Mouse (Mus musculus) midbrain, embryonic 11.5 days (tissue): ENCODE results near the gene Dnttip1. TPM values are rescaled to one million over a fixed set of nuclear protein-coding genes. Genes with fewer than 3 reads are reported as not detected.

Experiments
- ATAC-seq: fragments of 200-750 bp; cut with Nextera tagmentation; 2 replicates; pipeline ENCODE4 v1.8.0; 2017; ENCODE audit warnings: moderate TSS enrichment, moderate library complexity; ENCODE audit not compliant: low FRiP score
- DNase-seq: peaks from one replicate; pipeline ENCODE4 v3.0.0; 2015; ENCODE audit warnings: low spot score; ENCODE audit errors: missing footprints
- H3K27ac ChIP-seq: fragments of 300-500 bp; sonication (generic); 2 replicates; pipeline ENCODE4 v1.5.1; 2014; ENCODE audit warnings: low read depth, low read length
- H3K27me3 ChIP-seq: fragments of 300-500 bp; sonication (generic); 2 replicates; pipeline ENCODE4 v1.6.1; 2014; ENCODE audit warnings: mild to moderate bottlenecking, low read length, moderate library complexity, mixed read lengths; ENCODE audit not compliant: control insufficient read depth, insufficient read depth
- H3K36me3 ChIP-seq: fragments of 300-500 bp; sonication (generic); 2 replicates; pipeline ENCODE4 v1.6.1; 2014; ENCODE audit warnings: mild to moderate bottlenecking, low read length, moderate library complexity, mixed read lengths; ENCODE audit not compliant: control insufficient read depth, insufficient read depth
- H3K4me1 ChIP-seq: fragments of 300-500 bp; sonication (generic); 2 replicates; pipeline ENCODE4 v1.6.1; 2014; ENCODE audit warnings: low read length; ENCODE audit not compliant: control insufficient read depth, insufficient read depth
- H3K4me2 ChIP-seq: fragments of 300-500 bp; sonication (generic); 2 replicates; pipeline ENCODE4 v1.6.1; 2014; ENCODE audit warnings: mild to moderate bottlenecking, moderate library complexity
- H3K4me3 ChIP-seq: fragments of 300-500 bp; sonication (generic); 2 replicates; pipeline ENCODE4 v1.5.1; 2014; ENCODE audit warnings: low read depth, low read length
- H3K9ac ChIP-seq: fragments of 300-500 bp; sonication (generic); 2 replicates; pipeline ENCODE4 v1.6.1; 2014; ENCODE audit warnings: low read length
- H3K9me3 ChIP-seq: fragments of 300-500 bp; sonication (generic); 2 replicates; pipeline ENCODE4 v1.6.1; 2016; ENCODE audit warnings: low read length; ENCODE audit not compliant: control insufficient read depth
- WGBS: fragments of 180-500 bp; shearing (Covaris S2); extraction: QIAGEN DNeasy Blood & Tissue Kit; methylation state at CpG from one replicate; pipeline ENCODE4 v1.1.7; 2014; 5-methylcytosine and 5-hydroxymethylcytosine counted together
- polyA plus RNA-seq: library from polyadenylated mRNA; unstranded; fragments of >200 nt; fragmentation: Nextera tagmentation; extraction: Ambion mirVana; gene quantifications from 2 replicates; pipeline ENCODE4 v1.2.1, GENCODE M21; 2014

Gene Dnttip1
- polyA plus RNA-seq, 1 experiment from 2014 or later: 75.9 TPM

DNA sequence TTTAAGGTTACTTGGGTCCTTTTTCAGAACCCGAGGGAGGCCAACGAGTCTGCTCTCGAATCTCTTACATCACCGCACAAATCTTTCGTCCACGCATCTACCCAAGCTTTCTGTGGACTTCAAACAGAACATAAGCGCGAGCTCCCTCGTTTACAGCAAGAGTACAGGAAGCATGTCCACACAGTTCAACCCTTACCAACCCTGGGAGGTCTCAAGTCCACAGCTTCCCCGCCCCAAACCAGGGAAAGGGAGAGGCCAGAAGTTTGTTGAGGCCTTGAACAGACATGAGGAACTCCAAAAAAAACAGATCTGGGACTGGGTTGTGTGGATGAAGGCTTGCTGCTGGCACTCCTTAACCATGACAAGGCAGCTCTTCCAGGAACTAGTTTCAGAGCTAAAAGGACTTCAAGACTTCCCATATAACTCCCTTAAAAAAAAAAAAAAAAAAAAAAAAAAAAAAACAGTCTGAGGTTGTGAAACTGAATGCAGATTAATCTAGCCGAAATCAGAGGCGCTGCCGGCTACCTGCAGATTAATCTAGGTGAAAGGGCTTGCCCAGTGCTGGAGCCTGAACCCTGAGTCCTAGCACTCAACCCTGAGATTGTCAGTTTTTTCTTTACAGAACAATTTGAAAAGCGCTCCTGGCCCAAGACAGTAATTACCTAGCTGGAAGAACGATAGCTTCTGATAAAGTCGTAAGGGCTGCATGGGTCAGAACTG, 57.6 kb downstream of the Dnttip1 start:
- H3K9me3 ChIP-seq: no peaks in the 10 kb centered on the region
- no peaks in the 10 kb centered on the region for H3K27me3 ChIP-seq
- H3K4me2 ChIP-seq: peak overlapping the region; percentile 67
- no peak overlapping the region for H3K27ac ChIP-seq
- DNase-seq: peak; percentile 35
- 94% methylated on average over 16 of the region's 16 CpGs for WGBS
- no peaks in the 10 kb centered on the region for H3K36me3 ChIP-seq
- H3K4me1 ChIP-seq: peaks cover 7% of the 10 kb centered on the region; the same call in 1 of the 2 replicates
- peak overlapping the region; percentile 80 for H3K9ac ChIP-seq
- ATAC-seq: no peak
- H3K4me3 ChIP-seq: peak overlapping the region; percentile 84; the same call in 1 of the 2 replicates

DNA sequence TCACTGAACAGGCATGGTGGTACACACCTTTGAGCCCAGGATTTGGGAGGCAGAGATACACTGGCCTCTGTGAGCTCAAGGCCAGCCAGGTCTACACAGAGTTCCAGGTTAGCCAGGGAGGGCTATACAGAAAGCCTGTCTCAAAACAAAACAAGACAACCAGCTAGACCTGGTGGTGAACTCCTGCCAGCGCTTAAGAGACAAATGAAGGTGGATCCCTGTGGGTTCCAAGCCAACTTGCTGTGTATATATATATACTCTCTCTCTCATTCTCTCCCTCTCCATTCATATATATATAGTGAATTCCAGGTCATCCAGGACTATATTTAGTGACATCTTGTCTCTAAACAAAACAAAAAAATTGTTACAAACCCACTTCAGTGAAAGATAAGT, 58.1 kb downstream of the Dnttip1 start:
- no peaks in the 10 kb centered on the region for H3K27me3 ChIP-seq
- H3K36me3 ChIP-seq: no peaks in the 10 kb centered on the region
- no peaks in the 10 kb centered on the region for H3K9me3 ChIP-seq
- ATAC-seq: no peak
- WGBS: 58% methylated on average over 1 of the region's 1 CpGs
- peak; percentile 81 for DNase-seq
- peak overlapping the region; percentile 80 for H3K9ac ChIP-seq
- H3K4me1 ChIP-seq: peaks cover 7% of the 10 kb centered on the region; the same call in 1 of the 2 replicates
- no peak overlapping the region for H3K27ac ChIP-seq
- peak overlapping the region; percentile 67 for H3K4me2 ChIP-seq
- peak overlapping the region; percentile 84 for H3K4me3 ChIP-seq

DNA sequence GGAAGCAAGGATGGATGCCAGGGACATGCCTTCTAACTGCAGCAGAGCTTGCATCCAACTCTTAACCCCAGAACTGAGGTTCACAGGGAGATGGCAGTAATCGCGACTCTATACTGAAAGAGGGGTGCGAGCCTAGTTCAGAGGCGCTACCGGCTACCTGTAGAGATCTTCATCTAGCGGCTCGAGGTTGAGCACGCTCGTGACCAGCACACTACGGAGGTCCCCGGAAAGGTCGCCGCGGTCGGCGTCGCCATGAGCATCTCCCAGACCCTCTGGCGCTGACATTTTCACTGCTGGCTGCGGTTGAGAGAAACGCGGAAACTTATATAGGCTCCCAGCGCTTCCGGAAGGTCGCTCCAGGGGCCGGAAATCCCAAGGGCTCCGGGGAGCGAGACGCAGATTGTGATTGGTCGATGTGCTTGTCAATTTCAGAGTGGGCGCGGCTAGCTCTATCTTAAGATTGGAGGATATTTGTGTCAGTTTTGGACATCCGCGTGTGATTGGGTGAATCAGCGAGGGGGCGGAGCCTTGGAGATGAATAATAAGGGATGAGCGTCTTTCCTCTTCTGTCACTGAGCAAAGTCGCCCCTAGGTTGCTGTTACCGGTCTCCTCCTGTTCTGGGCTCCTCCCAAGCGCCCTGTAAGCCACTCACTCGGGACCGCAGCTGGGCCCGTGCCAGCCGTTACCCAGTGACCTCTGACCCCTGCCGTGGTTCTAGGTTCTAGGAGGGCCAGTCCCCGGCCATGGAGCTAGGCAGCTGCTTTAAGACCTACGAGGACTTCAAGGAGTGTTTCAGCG, 58.9 kb downstream of the Dnttip1 start, which contains the start of the genes Acot8 and Zswim3:
Gene Acot8 (minus strand): TSS at position 350 of the 799 bp plus-strand sequence.
Gene Zswim3 (plus strand): TSS at position 566 of the 799 bp plus-strand sequence.
- Histone ChIP-seq H3K27ac (peak within 1 kb of the TSS; percentile 23; the same call in 1 of the 2 replicates), H3K36me3 (no peaks in the 10 kb centered on the region), H3K9ac (peak within 1 kb of the TSS; percentile 80), H3K4me1 (peaks cover 7% of the 10 kb centered on the region; the same call in 1 of the 2 replicates), H3K9me3 (no peaks in the 10 kb centered on the region), H3K27me3 (no peaks in the 10 kb centered on the region), H3K4me2 (peak within 1 kb of the TSS; percentile 72), H3K4me3 (peak within 1 kb of the TSS; percentile 84)
- DNase-seq: peak; percentile 99
- 1% methylated on average over 47 of the region's 47 CpGs for WGBS
- ATAC-seq: peak; percentile 97

DNA sequence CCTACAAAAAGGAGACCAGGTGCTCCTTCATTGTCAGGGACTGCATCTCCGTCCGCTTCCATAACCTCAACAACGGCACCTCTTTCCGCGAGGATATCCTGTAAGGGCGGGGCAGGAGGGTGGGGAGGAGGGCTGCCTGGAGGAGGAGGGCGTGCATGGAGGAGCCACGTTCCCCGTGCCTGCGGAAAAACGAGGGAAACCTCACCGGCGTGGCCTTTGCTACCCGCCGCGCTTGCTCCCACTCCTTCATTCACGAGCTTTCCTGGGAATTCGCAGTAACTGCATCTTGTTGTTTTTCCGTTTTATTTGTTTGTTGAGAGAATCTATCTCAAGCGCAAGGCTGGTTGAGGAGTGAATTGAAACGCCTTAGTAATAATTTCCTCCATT, 59.5 kb downstream of the Dnttip1 start:
- peak overlapping the region; percentile 84 for H3K4me3 ChIP-seq
- peaks cover 7% of the 10 kb centered on the region; the same call in 1 of the 2 replicates for H3K4me1 ChIP-seq
- no peaks in the 10 kb centered on the region for H3K9me3 ChIP-seq
- 3% methylated on average over 21 of the region's 21 CpGs for WGBS
- H3K27ac ChIP-seq: peak overlapping the region; percentile 23; the same call in 1 of the 2 replicates
- no peak for DNase-seq
- H3K9ac ChIP-seq: peak overlapping the region; percentile 63
- ATAC-seq: peak; percentile 68
- H3K36me3 ChIP-seq: no peaks in the 10 kb centered on the region
- H3K4me2 ChIP-seq: peak overlapping the region; percentile 72
- H3K27me3 ChIP-seq: no peaks in the 10 kb centered on the region

DNA sequence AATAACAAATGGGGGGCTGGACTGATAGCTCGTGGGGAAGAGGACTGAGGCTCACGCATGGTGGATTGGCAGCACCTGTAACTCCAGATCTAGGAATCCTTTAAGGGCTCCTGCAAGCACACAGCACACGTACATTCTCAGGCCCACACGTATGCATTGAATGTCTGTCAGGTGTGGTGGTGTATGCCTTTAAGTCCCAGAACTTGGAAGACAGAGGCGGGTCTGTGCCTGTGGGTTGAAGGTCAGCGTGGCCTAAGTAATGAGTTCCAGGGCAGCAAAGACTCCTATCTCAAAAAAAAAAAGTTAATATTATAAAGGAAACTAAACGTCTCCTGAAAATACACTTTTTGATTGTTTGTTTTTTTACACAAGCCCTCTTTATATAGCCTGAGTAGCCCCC, 60.8 kb downstream of the Dnttip1 start:
- Histone ChIP-seq H3K27ac (no peak overlapping the region), H3K27me3 (no peaks in the 10 kb centered on the region), H3K4me3 (no peak overlapping the region), H3K36me3 (no peaks in the 10 kb centered on the region), H3K9me3 (no peaks in the 10 kb centered on the region), H3K9ac (no peak overlapping the region), H3K4me1 (peaks cover 7% of the 10 kb centered on the region; the same call in 1 of the 2 replicates), H3K4me2 (no peak overlapping the region)
- WGBS: 85% methylated on average over 7 of the region's 7 CpGs
- no peak for DNase-seq
- ATAC-seq: no peak

DNA sequence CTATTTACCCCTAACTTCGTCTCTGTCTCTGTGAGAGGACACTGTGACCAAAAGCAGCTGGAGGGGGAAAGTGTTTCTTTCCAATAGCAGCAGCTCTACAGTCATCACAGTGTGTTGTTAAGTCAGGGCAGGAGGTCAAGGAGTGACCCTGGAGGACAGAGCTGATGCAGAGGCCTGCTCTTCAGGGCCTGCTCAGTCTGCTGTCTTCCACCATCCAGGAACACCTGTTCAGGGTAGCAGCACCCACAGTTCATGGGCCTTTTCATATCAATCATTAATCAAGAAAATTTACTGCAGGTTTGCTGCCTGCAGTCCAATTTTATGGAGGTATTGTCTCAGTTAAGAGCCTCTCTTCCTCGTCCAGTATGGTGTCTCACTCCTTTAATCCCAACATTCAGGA, 67.8 kb downstream of the Dnttip1 start:
- Histone ChIP-seq H3K27ac (no peak overlapping the region), H3K9ac (no peak overlapping the region), H3K36me3 (no peaks in the 10 kb centered on the region), H3K4me1 (no peaks in the 10 kb centered on the region), H3K27me3 (no peaks in the 10 kb centered on the region), H3K4me2 (no peak overlapping the region), H3K9me3 (no peaks in the 10 kb centered on the region), H3K4me3 (no peak overlapping the region)
- 60% methylated on average over 2 of the region's 2 CpGs for WGBS
- peak; percentile 33 for DNase-seq
- no peak for ATAC-seq

DNA sequence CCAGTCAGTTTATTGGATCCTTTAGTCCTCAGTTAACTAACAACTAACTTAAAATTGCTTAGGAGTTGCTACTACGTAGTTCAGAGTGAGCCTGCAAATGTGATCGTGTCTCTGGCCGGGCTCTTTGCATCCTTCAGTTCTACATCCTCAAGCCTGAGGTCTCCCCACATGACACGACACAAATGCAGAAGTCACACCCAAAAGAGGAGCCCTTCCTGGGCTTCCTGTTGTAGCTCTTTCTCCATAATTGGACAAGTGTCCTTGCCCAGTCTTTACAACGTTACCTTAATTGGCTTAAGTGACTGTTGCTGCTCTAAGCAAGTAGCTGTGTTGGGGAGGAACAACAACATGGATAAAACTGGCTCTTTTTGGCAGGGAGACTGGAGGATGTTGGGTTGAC, 69.6 kb downstream of the Dnttip1 start:
- Histone ChIP-seq H3K9me3 (no peaks in the 10 kb centered on the region), H3K27me3 (no peaks in the 10 kb centered on the region), H3K4me3 (no peak overlapping the region), H3K4me2 (no peak overlapping the region), H3K27ac (no peak overlapping the region), H3K36me3 (no peaks in the 10 kb centered on the region), H3K9ac (no peak overlapping the region), H3K4me1 (no peaks in the 10 kb centered on the region)
- 89% methylated on average over 5 of the region's 5 CpGs for WGBS
- DNase-seq (no peak), ATAC-seq (no peak)

DNA sequence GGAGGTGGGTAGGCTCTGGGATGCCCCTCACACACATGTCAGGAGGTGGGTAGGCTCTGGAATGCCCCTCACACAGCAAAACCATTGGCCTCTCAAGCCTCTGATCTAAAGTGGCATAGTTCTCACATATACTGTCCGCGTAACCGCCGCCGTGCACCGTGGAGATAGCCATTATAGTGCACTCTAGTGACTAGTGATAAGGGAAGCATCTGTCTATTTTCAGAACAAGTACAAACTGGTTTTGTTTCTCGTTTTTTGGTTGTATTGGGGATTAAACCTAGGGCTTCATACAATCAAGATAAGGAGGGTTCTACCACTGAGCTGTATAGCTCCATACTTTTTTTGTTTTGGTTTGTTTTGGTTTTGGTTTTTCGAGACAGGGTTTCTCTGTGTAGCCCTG, 70.0 kb downstream of the Dnttip1 start:
- no peaks in the 10 kb centered on the region for H3K9me3 ChIP-seq
- ATAC-seq: no peak
- no peaks in the 10 kb centered on the region for H3K27me3 ChIP-seq
- no peak overlapping the region for H3K4me3 ChIP-seq
- H3K4me1 ChIP-seq: no peaks in the 10 kb centered on the region
- H3K9ac ChIP-seq: no peak overlapping the region
- 92% methylated on average over 8 of the region's 8 CpGs for WGBS
- H3K36me3 ChIP-seq: no peaks in the 10 kb centered on the region
- H3K27ac ChIP-seq: no peak overlapping the region
- no peak for DNase-seq
- H3K4me2 ChIP-seq: no peak overlapping the region

DNA sequence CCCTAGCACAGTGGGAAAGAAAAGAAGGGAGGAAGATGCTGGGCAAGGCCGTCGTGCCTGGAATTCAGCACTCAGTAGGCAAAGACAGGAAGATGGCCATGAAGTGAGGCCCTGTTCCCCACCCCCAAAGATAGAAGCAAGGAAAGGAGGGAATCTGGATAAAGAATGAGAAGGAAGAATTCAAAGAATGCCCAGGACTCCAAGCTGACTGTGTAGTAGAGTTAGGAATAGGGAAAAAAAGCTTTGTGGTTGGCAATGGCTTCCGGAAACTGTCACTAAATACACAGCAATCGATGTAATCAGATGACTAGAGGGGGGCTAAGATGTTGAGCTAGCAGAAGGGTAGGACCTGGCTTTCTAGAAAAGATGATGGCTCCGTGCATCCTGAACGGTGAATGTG, 71.4 kb downstream of the Dnttip1 start:
- H3K4me2 ChIP-seq: no peak overlapping the region
- no peak overlapping the region for H3K4me3 ChIP-seq
- H3K4me1 ChIP-seq: peaks cover 2% of the 10 kb centered on the region; the same call in 1 of the 2 replicates
- H3K9me3 ChIP-seq: no peaks in the 10 kb centered on the region
- no peaks in the 10 kb centered on the region for H3K36me3 ChIP-seq
- DNase-seq (no peak), ATAC-seq (no peak)
- no peak overlapping the region for H3K27ac ChIP-seq
- H3K27me3 ChIP-seq: no peaks in the 10 kb centered on the region
- 83% methylated on average over 6 of the region's 6 CpGs for WGBS
- H3K9ac ChIP-seq: no peak overlapping the region
